Mouse (Mus musculus): Measurements from ENCODE around the gene Nova2.

GRCm38 (mm10) chr7:18998835-18999234, 73.1 kb downstream of the Nova2 start:
- no peak for TF ChIP-seq CTCF (IDR thresholded peaks at IDR 0.05; ENCODE audit: borderline replicate concordance, control insufficient read depth, extremely low read depth, insufficient read depth, low read length, poor library complexity)
- TF ChIP-seq POLR2A (IDR thresholded peaks at IDR 0.05; ENCODE audit: control insufficient read depth, extremely low read depth, insufficient read depth, low read length, poor library complexity), result no peak
